Mouse (Mus musculus) lung, postnatal 0 days (tissue): Measurements from ENCODE around the gene Olfr635. TPM values are rescaled to one million over a fixed set of nuclear protein-coding genes. Genes with fewer than 3 reads are reported as not detected.

ENCODE experiments used
- ATAC-seq: fragments of 200-750 bp; cut with Nextera tagmentation; 2 replicates; pipeline ENCODE4 v1.8.0; 2017; ENCODE audit warnings: moderate library complexity
- DNase-seq: peaks from one replicate; pipeline ENCODE4 v3.0.0-alpha.2; 2016; ENCODE audit warnings: low spot score
- H3K27ac ChIP-seq: fragments of 300-500 bp; sonication (generic); 2 replicates; pipeline ENCODE4 v1.5.1; 2014; ENCODE audit warnings: antibody characterized with exemption, mild to moderate bottlenecking, low read length, mixed read lengths
- H3K27me3 ChIP-seq: fragments of 300-500 bp; sonication (generic); replicated peaks from 2 replicates; pipeline ENCODE4 v1.6.1; 2014; ENCODE audit warnings: low read length, mixed read lengths; ENCODE audit not compliant: insufficient read depth
- H3K36me3 ChIP-seq: fragments of 300-500 bp; sonication (generic); 2 replicates; pipeline ENCODE4 v1.6.1; 2014; ENCODE audit warnings: low read length, mixed read lengths; ENCODE audit not compliant: insufficient read depth
- H3K4me1 ChIP-seq: fragments of 300-500 bp; sonication (generic); 2 replicates; pipeline ENCODE4 v1.6.1; 2014; ENCODE audit warnings: antibody characterized with exemption, low read depth, low read length, mixed read lengths; ENCODE audit not compliant: insufficient read depth
- H3K4me2 ChIP-seq: fragments of 300-500 bp; sonication (generic); replicated peaks from 2 replicates; pipeline ENCODE4 v1.6.1; 2014; ENCODE audit warnings: low read depth, mild to moderate bottlenecking, low read length, moderate library complexity, mixed read lengths
- H3K4me3 ChIP-seq: fragments of 300-500 bp; sonication (generic); 2 replicates; pipeline ENCODE4 v1.5.1; 2014; ENCODE audit warnings: low read depth, low read length
- H3K9ac ChIP-seq: fragments of 300-500 bp; sonication (generic); replicated peaks from 2 replicates; pipeline ENCODE4 v1.6.1; 2014; ENCODE audit warnings: low read depth, mild to moderate bottlenecking
- H3K9me3 ChIP-seq: fragments of 300-500 bp; sonication (generic); 2 replicates; pipeline ENCODE4 v1.6.1; 2016; ENCODE audit warnings: low read length, mixed read lengths
- CTCF ChIP-seq: IDR thresholded peaks from 2 replicates; pipeline ENCODE4 v1.5.1; 2016; ENCODE audit warnings: antibody characterized with exemption, mild to moderate bottlenecking
- EP300 ChIP-seq: IDR thresholded peaks from 2 replicates; pipeline ENCODE4 v1.6.1; 2016; ENCODE audit warnings: antibody characterized with exemption, mild to moderate bottlenecking, control low read depth
- WGBS: fragments of 180-500 bp; shearing (Covaris S2); extraction: QIAGEN DNeasy Blood & Tissue Kit; methylation state at CpG from one replicate; pipeline ENCODE4 v1.1.7; 2014; 5-methylcytosine and 5-hydroxymethylcytosine counted together
- polyA plus RNA-seq: library from polyadenylated mRNA; unstranded; fragments of >200 nt; fragmentation: Nextera tagmentation; extraction: Ambion mirVana; gene quantifications from 2 replicates; pipeline ENCODE4 v1.2.1, GENCODE M21; 2015

Gene Olfr635
- polyA plus RNA-seq, 1 experiment from 2014 or later, result not detected

DNA sequence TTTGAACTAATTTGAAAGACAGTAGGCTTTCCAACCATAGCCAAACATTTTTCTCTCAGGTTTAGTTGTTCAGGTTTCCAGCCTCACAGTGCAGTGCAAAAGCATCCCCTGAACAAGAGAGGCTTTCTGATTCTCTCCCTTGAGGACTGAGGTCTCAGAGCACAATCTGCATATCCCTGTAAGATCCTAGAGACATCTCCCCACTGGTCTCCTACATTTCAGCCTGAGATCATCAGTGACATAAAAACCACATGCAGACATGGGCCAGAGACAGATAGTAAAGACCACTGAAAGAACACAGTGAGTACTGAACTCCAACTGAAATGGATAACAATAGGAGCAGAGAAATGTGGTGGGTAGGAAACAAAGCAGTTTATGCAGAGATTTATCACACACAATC lies 27.5 kb downstream of the Olfr635 start, which contains the start of gene Olfr638:
Gene Olfr638 (plus strand): TSS at position 301 of the 400 bp plus-strand sequence.
- TF ChIP-seq EP300, result no peak
- no peak for TF ChIP-seq CTCF
- Histone ChIP-seq H3K9ac (no peak within 1 kb of the TSS), H3K36me3 (no peaks in the 10 kb centered on the region), H3K4me3 (no peak within 1 kb of the TSS), H3K4me2 (no peak within 1 kb of the TSS), H3K27ac (no peak within 1 kb of the TSS), H3K9me3 (no peaks in the 10 kb centered on the region), H3K4me1 (no peaks in the 10 kb centered on the region), H3K27me3 (no peaks in the 10 kb centered on the region)
- DNase-seq (no peak), ATAC-seq (no peak)

DNA sequence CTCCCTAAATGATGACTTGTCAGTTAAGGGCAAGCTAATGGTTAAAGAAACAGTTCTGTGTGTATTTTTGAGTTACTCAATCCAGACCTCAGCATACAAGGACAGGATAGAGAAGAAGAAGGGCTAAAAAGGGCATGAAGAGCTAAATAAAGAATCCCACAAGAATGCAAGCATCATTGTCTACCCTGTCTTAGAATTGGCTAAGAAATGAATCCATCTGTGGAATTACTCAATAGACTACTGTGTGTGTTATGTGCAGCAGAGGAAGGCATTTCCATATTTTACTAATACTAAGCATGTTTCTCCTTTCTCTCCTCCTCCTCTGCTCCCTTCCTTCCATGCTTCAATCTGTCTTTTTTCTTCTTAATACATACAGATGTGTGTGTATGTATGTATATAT lies 28.2 kb downstream of the Olfr635 start:
- no peak overlapping the region for H3K4me3 ChIP-seq
- no peaks in the 10 kb centered on the region for H3K4me1 ChIP-seq
- H3K36me3 ChIP-seq, result no peaks in the 10 kb centered on the region
- no peak overlapping the region for H3K27ac ChIP-seq
- H3K27me3 ChIP-seq, result no peaks in the 10 kb centered on the region
- H3K4me2 ChIP-seq, result no peak overlapping the region
- TF ChIP-seq CTCF (no peak), EP300 (no peak)
- DNase-seq (no peak), ATAC-seq (no peak)
- H3K9me3 ChIP-seq, result no peaks in the 10 kb centered on the region
- H3K9ac ChIP-seq, result no peak overlapping the region

DNA sequence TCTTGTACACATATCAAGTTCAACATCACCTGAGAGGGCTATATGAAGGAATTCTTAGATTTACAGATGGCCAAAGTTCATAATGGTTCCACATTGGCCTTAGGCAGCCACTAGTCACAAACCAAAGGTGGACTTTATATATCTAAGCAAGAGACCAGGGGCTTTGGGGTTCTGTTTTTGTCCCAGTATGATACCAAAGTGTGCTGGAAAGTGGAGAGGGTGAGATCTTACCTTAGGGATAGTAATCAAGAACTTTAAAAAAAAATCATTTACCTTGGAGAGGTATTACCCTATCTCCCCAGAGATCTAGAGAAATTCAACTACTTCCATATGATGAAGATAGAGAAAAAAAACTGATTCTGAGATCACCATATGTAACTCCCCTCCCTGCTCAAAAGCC lies 46.3 kb downstream of the Olfr635 start, which contains the start of gene Olfr639:
Gene Olfr639 (minus strand): TSS at position 101 of the 400 bp plus-strand sequence.
- DNase-seq (no peak), ATAC-seq (no peak)
- no peak for TF ChIP-seq EP300
- no peak for TF ChIP-seq CTCF
- Histone ChIP-seq H3K9ac (no peak within 1 kb of the TSS), H3K9me3 (no peaks in the 10 kb centered on the region), H3K36me3 (no peaks in the 10 kb centered on the region), H3K27ac (no peak within 1 kb of the TSS), H3K4me2 (no peak within 1 kb of the TSS), H3K27me3 (no peaks in the 10 kb centered on the region), H3K4me3 (no peak within 1 kb of the TSS), H3K4me1 (no peaks in the 10 kb centered on the region)

DNA sequence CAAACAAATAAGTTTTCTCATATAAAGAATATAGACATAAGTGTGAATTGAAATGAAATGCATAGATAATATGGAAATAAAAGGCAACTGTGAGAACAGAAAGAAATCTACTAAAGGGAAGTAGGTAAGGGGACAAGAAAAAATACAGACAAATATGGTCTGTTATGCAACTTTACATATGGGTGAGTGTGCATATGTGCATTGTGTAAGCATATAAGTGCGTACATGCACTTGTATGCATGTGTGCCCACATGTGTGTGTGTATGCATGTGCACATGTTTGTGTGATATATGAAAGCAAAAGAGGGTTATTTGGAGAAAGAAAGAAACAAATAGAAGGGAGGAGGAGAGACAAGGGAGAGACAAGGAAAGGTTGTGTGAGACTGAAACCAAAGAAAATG lies 48.0 kb downstream of the Olfr635 start:
- TF ChIP-seq CTCF (no peak), EP300 (no peak)
- 68% methylated on average over 1 of the region's 1 CpGs for WGBS

DNA sequence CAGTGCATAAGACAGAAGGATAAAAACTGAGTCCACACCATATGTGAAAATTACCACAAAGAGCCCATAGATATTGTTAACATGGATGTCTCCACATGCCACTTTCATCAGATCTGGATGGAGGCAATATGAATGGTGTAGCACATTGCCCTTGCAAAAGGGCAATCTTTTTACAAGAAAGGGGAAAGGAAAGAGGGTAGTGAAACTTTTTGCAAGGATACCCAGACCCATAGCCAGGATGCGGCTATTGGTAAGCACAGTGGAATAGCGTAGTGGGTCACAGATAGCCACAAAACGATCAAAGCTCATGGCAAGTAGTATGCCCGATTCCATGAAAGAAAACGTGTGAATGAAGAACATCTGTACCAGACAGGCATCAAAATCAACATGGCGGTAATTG lies 50.7 kb downstream of the Olfr635 start:
- Histone ChIP-seq H3K9ac (no peak overlapping the region), H3K9me3 (no peaks in the 10 kb centered on the region), H3K27me3 (no peaks in the 10 kb centered on the region), H3K4me2 (no peak overlapping the region), H3K36me3 (no peaks in the 10 kb centered on the region), H3K4me3 (no peak overlapping the region), H3K4me1 (no peaks in the 10 kb centered on the region), H3K27ac (no peak overlapping the region)
- ATAC-seq (no peak), DNase-seq (no peak)
- 87% methylated on average over 6 of the region's 6 CpGs for WGBS
- no peak for TF ChIP-seq EP300
- TF ChIP-seq CTCF, result no peak

More for the DNA sequence above, 48.0 kb downstream of the Olfr635 start:
- H3K36me3 ChIP-seq, result no peaks in the 10 kb centered on the region
- no peaks in the 10 kb centered on the region for H3K27me3 ChIP-seq
- no peak for ATAC-seq
- H3K27ac ChIP-seq, result no peak overlapping the region
- no peaks in the 10 kb centered on the region for H3K9me3 ChIP-seq
- H3K9ac ChIP-seq, result no peak overlapping the region
- H3K4me1 ChIP-seq, result no peaks in the 10 kb centered on the region
- DNase-seq, result no peak
- no peak overlapping the region for H3K4me3 ChIP-seq
- no peak overlapping the region for H3K4me2 ChIP-seq

DNA sequence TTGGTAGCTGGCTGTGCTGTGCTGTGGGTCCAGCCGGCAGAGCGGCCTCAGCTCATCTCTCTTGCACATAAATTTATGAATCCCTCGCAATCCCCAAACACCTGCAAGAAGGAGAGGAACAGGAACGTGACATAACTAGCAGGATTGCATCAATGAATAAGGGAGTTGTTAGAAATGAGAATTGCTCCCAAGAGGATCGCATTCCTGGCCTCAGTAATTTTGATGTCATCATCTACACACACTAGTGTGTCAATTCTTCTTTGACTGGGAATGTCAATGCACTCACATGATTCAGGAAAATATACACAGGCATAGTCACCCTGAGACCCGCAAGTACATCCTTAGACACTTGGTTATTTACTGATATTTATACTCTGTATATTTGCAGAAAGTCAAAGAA lies 54.5 kb downstream of the Olfr635 start, which contains the start of gene Olfr640:
Gene Olfr640 (minus strand): TSS at position 101 of the 400 bp plus-strand sequence.
- no peak within 1 kb of the TSS for H3K4me2 ChIP-seq
- 77% methylated on average over 6 of the region's 6 CpGs for WGBS
- no peak for DNase-seq
- no peak within 1 kb of the TSS for H3K4me3 ChIP-seq
- H3K4me1 ChIP-seq, result no peaks in the 10 kb centered on the region
- no peak for TF ChIP-seq CTCF
- TF ChIP-seq EP300, result no peak
- H3K27me3 ChIP-seq, result no peaks in the 10 kb centered on the region
- H3K36me3 ChIP-seq, result no peaks in the 10 kb centered on the region
- no peak within 1 kb of the TSS for H3K9ac ChIP-seq
- no peak for ATAC-seq
- no peaks in the 10 kb centered on the region for H3K9me3 ChIP-seq
- no peak within 1 kb of the TSS for H3K27ac ChIP-seq

DNA sequence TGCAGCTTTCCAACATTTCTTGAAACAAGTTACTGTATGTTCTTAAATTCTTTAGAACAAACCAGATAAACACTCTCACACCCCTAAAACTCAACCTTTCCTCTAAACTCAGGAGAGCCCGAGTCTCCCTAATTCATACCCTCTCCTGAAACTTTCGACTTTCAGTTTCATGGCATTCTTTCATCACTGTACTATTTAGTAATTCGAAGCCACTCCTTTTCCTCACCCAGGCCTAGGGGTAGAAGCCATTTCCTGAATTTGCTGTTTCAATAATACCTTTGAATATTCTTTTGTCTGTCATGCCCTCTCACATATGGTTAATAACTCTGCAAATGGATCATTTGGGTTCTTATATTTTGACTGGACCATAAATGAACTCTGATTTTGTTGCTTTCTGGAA lies 56.0 kb downstream of the Olfr635 start:
- Histone ChIP-seq H3K4me2 (no peak overlapping the region), H3K27ac (no peak overlapping the region), H3K27me3 (no peaks in the 10 kb centered on the region), H3K9me3 (no peaks in the 10 kb centered on the region), H3K4me3 (no peak overlapping the region), H3K4me1 (no peaks in the 10 kb centered on the region), H3K36me3 (no peaks in the 10 kb centered on the region), H3K9ac (no peak overlapping the region)
- ATAC-seq (no peak), DNase-seq (no peak)
- WGBS, result 71% methylated on average over 3 of the region's 3 CpGs
- TF ChIP-seq EP300 (no peak), CTCF (no peak)
